Mouse (Mus musculus) testis, adult 2 months (tissue): ENCODE data around the gene Dnah2. TPM values are rescaled to one million over a fixed set of nuclear protein-coding genes. Genes with fewer than 3 reads are reported as not detected.

Source experiments
- H3K27ac ChIP-seq: fragments of 200-500 bp; 2 replicates; pipeline ENCODE4 v1.5.1; 2012; ENCODE audit warnings: low read depth, low read length; ENCODE audit not compliant: control insufficient read depth, insufficient read depth
- H3K27me3 ChIP-seq: fragments of 200-500 bp; 2 replicates; pipeline ENCODE4 v1.6.1; 2012; ENCODE audit warnings: mild to moderate bottlenecking, low read length, moderate library complexity; ENCODE audit not compliant: control insufficient read depth, insufficient read depth
- H3K36me3 ChIP-seq: fragments of 200-500 bp; 2 replicates; pipeline ENCODE4 v1.6.1; 2012; ENCODE audit warnings: mild to moderate bottlenecking, low read length; ENCODE audit not compliant: control insufficient read depth, insufficient read depth
- H3K4me1 ChIP-seq: fragments of 200-500 bp; 2 replicates; pipeline ENCODE4 v1.6.1; 2012; ENCODE audit warnings: low read length; ENCODE audit not compliant: control insufficient read depth, insufficient read depth
- H3K4me3 ChIP-seq: fragments of 200-500 bp; 2 replicates; pipeline ENCODE4 v1.5.1; 2012; ENCODE audit warnings: low read depth, mild to moderate bottlenecking, low read length, moderate library complexity, mixed read lengths; ENCODE audit not compliant: control insufficient read depth
- CTCF ChIP-seq: fragments of 200-500 bp; IDR thresholded peaks from 2 replicates; pipeline ENCODE4 v1.5.1; 2012; ENCODE audit warnings: low read depth, mild to moderate bottlenecking, inconsistent platforms, low read length, moderate library complexity; ENCODE audit not compliant: control insufficient read depth, insufficient read depth, insufficient replicate concordance
- POLR2A ChIP-seq: fragments of 200-500 bp; IDR thresholded peaks from 2 replicates; pipeline ENCODE4 v1.6.1; 2012; ENCODE audit warnings: low read depth, mild to moderate bottlenecking, inconsistent platforms, low read length, moderate library complexity; ENCODE audit not compliant: control insufficient read depth
- polyA plus RNA-seq: library from polyadenylated mRNA; depleted of rRNA; stranded (reverse); fragments of >200 nt; gene quantifications from 2 replicates; pipeline ENCODE4 v1.2.3, GENCODE M21; 2012

Gene Dnah2
- polyA plus RNA-seq, 1 experiment = 39.3 TPM

- Histone ChIP-seq H3K27ac (no peak overlapping the region), H3K4me1 (no peaks in the 10 kb centered on the region), H3K27me3 (no peaks in the 10 kb centered on the region), H3K36me3 (peaks cover 2% of the 10 kb centered on the region; the same call in 1 of the 2 replicates), H3K4me3 (no peak overlapping the region)
- TF ChIP-seq CTCF (no peak), POLR2A (no peak)
Measured at GRCm38 (mm10) chr11:69516151-69516640, 32.7 kb downstream of the Dnah2 start.

- no peaks in the 10 kb centered on the region for H3K27me3 ChIP-seq
- no peaks in the 10 kb centered on the region for H3K4me1 ChIP-seq
- peaks cover 2% of the 10 kb centered on the region; the same call in 1 of the 2 replicates for H3K36me3 ChIP-seq
- no peak overlapping the region for H3K27ac ChIP-seq
- no peak overlapping the region for H3K4me3 ChIP-seq
- no peak for TF ChIP-seq CTCF
- TF ChIP-seq POLR2A = no peak
Measured at GRCm38 (mm10) chr11:69513840-69514239, 35.1 kb downstream of the Dnah2 start.

- H3K36me3 ChIP-seq = peaks cover 2% of the 10 kb centered on the region; the same call in 1 of the 2 replicates
- no peaks in the 10 kb centered on the region for H3K4me1 ChIP-seq
- H3K27me3 ChIP-seq = no peaks in the 10 kb centered on the region
- H3K4me3 ChIP-seq = no peak overlapping the region
- H3K27ac ChIP-seq = peak overlapping the region; percentile 10; the same call in 1 of the 2 replicates
- TF ChIP-seq CTCF (no peak), POLR2A (no peak)
Measured at GRCm38 (mm10) chr11:69510796-69511496, 38.0 kb downstream of the Dnah2 start.

- H3K27ac ChIP-seq = no peak overlapping the region
- no peak for TF ChIP-seq POLR2A
- no peak for TF ChIP-seq CTCF
- H3K4me3 ChIP-seq = no peak overlapping the region
Measured at GRCm38 (mm10) chr11:69503863-69504280, 45.0 kb downstream of the Dnah2 start.

GRCm38 (mm10) chr11:69501555-69501954 is 47.4 kb downstream of the Dnah2 start:
- H3K27ac ChIP-seq = no peak overlapping the region
- H3K4me3 ChIP-seq = no peak overlapping the region
- H3K4me1 ChIP-seq = no peaks in the 10 kb centered on the region
- no peaks in the 10 kb centered on the region for H3K27me3 ChIP-seq
- TF ChIP-seq CTCF (no peak), POLR2A (no peak)
- H3K36me3 ChIP-seq = no peaks in the 10 kb centered on the region; the same call in 1 of the 2 replicates

More at GRCm38 (mm10) chr11:69503863-69504280, 45.0 kb downstream of the Dnah2 start:
- Histone ChIP-seq H3K36me3 (no peaks in the 10 kb centered on the region; the same call in 1 of the 2 replicates), H3K27me3 (no peaks in the 10 kb centered on the region), H3K4me1 (no peaks in the 10 kb centered on the region)

- no peaks in the 10 kb centered on the region for H3K4me1 ChIP-seq
- H3K27ac ChIP-seq = no peak overlapping the region
- no peaks in the 10 kb centered on the region; the same call in 1 of the 2 replicates for H3K36me3 ChIP-seq
- H3K27me3 ChIP-seq = no peaks in the 10 kb centered on the region
- no peak for TF ChIP-seq POLR2A
- TF ChIP-seq CTCF = no peak
- no peak overlapping the region for H3K4me3 ChIP-seq
Measured at GRCm38 (mm10) chr11:69499140-69499539, 49.8 kb downstream of the Dnah2 start.

- no peaks in the 10 kb centered on the region; the same call in none of the 2 replicates for H3K36me3 ChIP-seq
- no peak overlapping the region for H3K27ac ChIP-seq
- H3K4me3 ChIP-seq = no peak overlapping the region
- no peaks in the 10 kb centered on the region for H3K4me1 ChIP-seq
- no peak for TF ChIP-seq POLR2A
- TF ChIP-seq CTCF = no peak
- no peaks in the 10 kb centered on the region for H3K27me3 ChIP-seq
Measured at GRCm38 (mm10) chr11:69491711-69492110, 57.2 kb downstream of the Dnah2 start.
